In genomic region chr6:117609476-117610404, GRCm38 (mm10) we compare ENCODE assay signal across 10 mouse cellular contexts.
A peak's percentile ranks its signal among the peaks of the same experiment; 100 is the strongest.
DNase-seq lines count a peak whose midpoint lies in the region; ATAC-seq and TF ChIP-seq lines count a peak whose summit lies in the region.
"Had no signal": no experiment of that assay in that cellular context is flagged by ENCODE, and none has a peak within 500 bp of the region (broad histone marks: within the 10 kb centered on the region; RNA-seq: fewer than 3 reads in every experiment).

No protein-coding gene starts in this region.

- H3K9ac ChIP-seq in lung, embryonic 14.5 days = no peak overlapping the region
- no peak overlapping the region for H3K9ac ChIP-seq in embryonic facial prominence, embryonic 14.5 days (ENCODE audit: low read depth, low read length)
- no peak overlapping the region for H3K9ac ChIP-seq in stomach, embryonic 16.5 days (ENCODE audit: low read length)

- no peak for TF ChIP-seq CTCF in lung, embryonic 14.5 days (IDR thresholded peaks at IDR 0.05; ENCODE audit: low read depth)

- peak; percentile 63; the same call in 1 of the 2 replicates for ATAC-seq in lung, embryonic 14.5 days (ENCODE audit: insufficient read depth)
- ATAC-seq in embryonic facial prominence, embryonic 14.5 days (ENCODE audit: low read depth) = peak; percentile 85
- ATAC-seq in stomach, embryonic 16.5 days (ENCODE audit: insufficient read depth, low FRiP score) = peak; percentile 83
- ATAC-seq: lung, postnatal 0 days; Patski had no signal

- peaks cover 4% of the 10 kb centered on the region for H3K4me1 ChIP-seq in lung, embryonic 14.5 days (ENCODE audit: insufficient read depth)
- peaks cover 29% of the 10 kb centered on the region for H3K4me1 ChIP-seq in embryonic facial prominence, embryonic 14.5 days (ENCODE audit: control insufficient read depth, insufficient read depth, low read length)
- peaks cover 24% of the 10 kb centered on the region for H3K4me1 ChIP-seq in stomach, embryonic 16.5 days (ENCODE audit: control insufficient read depth, insufficient read depth, low read length)

- no peak overlapping the region for H3K4me3 ChIP-seq in lung, embryonic 14.5 days (ENCODE audit: low read depth, low read length)
- H3K4me3 ChIP-seq in embryonic facial prominence, embryonic 14.5 days (ENCODE audit: low read depth, low read length) = no peak overlapping the region
- H3K4me3 ChIP-seq in stomach, embryonic 16.5 days (replicated peaks; ENCODE audit: low read length) = no peak overlapping the region
- H3K4me3 ChIP-seq: erythroblast, embryonic 14.5 days had no signal

- no peak overlapping the region for H3K27ac ChIP-seq in lung, embryonic 14.5 days (ENCODE audit: low read depth)
- peak overlapping the region; percentile 31; the same call in 1 of the 2 replicates for H3K27ac ChIP-seq in embryonic facial prominence, embryonic 14.5 days (replicated peaks; ENCODE audit: low read depth, low read length)
- H3K27ac ChIP-seq in stomach, embryonic 16.5 days (ENCODE audit: low read length) = peak overlapping the region; percentile 29; the same call in 1 of the 2 replicates

- no peaks in the 10 kb centered on the region for H3K27me3 ChIP-seq in lung, embryonic 14.5 days (ENCODE audit: insufficient read depth, low read length)
- H3K27me3 ChIP-seq in embryonic facial prominence, embryonic 14.5 days (replicated peaks; ENCODE audit: control insufficient read depth, insufficient read depth, low read length) = no peaks in the 10 kb centered on the region
- no peaks in the 10 kb centered on the region for H3K27me3 ChIP-seq in stomach, embryonic 16.5 days (ENCODE audit: control insufficient read depth, insufficient read depth, low read length)
- H3K27me3 ChIP-seq: Patski had no signal

- no peaks in the 10 kb centered on the region for H3K36me3 ChIP-seq in lung, embryonic 14.5 days (ENCODE audit: insufficient read depth)
- no peaks in the 10 kb centered on the region for H3K36me3 ChIP-seq in embryonic facial prominence, embryonic 14.5 days (ENCODE audit: control insufficient read depth, insufficient read depth, low read length)
- no peaks in the 10 kb centered on the region for H3K36me3 ChIP-seq in stomach, embryonic 16.5 days (ENCODE audit: control insufficient read depth, insufficient read depth, low read length)

- no peaks in the 10 kb centered on the region for H3K9me3 ChIP-seq in lung, embryonic 14.5 days (ENCODE audit: low read depth, low read length)
- H3K9me3 ChIP-seq in embryonic facial prominence, embryonic 14.5 days (ENCODE audit: control insufficient read depth, low read length) = 0 out of 2 replicates have a peak, but pooled peaks cover 6% of the 10 kb centered on the region
- no peaks in the 10 kb centered on the region for H3K9me3 ChIP-seq in stomach, embryonic 16.5 days (replicated peaks; ENCODE audit: control insufficient read depth, low read length)

- WGBS in lung, embryonic 14.5 days = 47% methylated on average over 11 of the region's 11 CpGs
- 39% methylated on average over 11 of the region's 11 CpGs for WGBS in embryonic facial prominence, embryonic 14.5 days
- WGBS in stomach, embryonic 16.5 days = 48% methylated on average over 11 of the region's 11 CpGs

- intact Hi-C loops in heart, postnatal 25 days (cut with DNase I) = loop anchor here (5.0 kb wide), 1 partner anchor 57 kb away; no protein-coding TSS in a partner anchor

- no peak overlapping the region for H3K4me2 ChIP-seq in lung, embryonic 14.5 days
- H3K4me2 ChIP-seq in embryonic facial prominence, embryonic 14.5 days (ENCODE audit: low read depth, low read length) = no peak overlapping the region; the same call in 1 of the 2 replicates
- no peak overlapping the region for H3K4me2 ChIP-seq in stomach, embryonic 16.5 days (ENCODE audit: low read depth, low read length)

- peak; percentile 65 for DNase-seq in lung, embryonic 14.5 days
- DNase-seq in lung, adult 18-20 months = no peak
- peak; percentile 93 for DNase-seq in embryonic facial prominence, embryonic 14.5 days (ENCODE audit: low spot score)
- DNase-seq in heart, postnatal 25 days (ENCODE audit: low spot score) = peak; percentile 28
- DNase-seq in retina, postnatal 1 day = no peak
- DNase-seq in left cerebral cortex, adult 18-20 months (ENCODE audit: low spot score in 2 of 2) = no peak

Comparison
In these comparisons a context has a peak if more than half of its experiments do, and no peak if none do; other contexts are left out.
1. DNase-seq: peak in lung, embryonic 14.5 days (single experiment), embryonic facial prominence, embryonic 14.5 days (single experiment) and heart, postnatal 25 days (single experiment); none in lung, adult 18-20 months (0 of 2), retina, postnatal 1 day (single experiment) and left cerebral cortex, adult 18-20 months (0 of 2).
2. Peak in every context shown above with its lines, with median percentiles within 50 percentile points of each other: ATAC-seq.